Mouse (Mus musculus) adrenal gland, adult 18-20 months (tissue): ENCODE results near the gene Gm8439. TPM values are rescaled to one million over a fixed set of nuclear protein-coding genes. Genes with fewer than 3 reads are reported as not detected.
A peak's percentile ranks its signal among the peaks of the same experiment; 100 is the strongest.
"Not testable (repeated sequence)": the region's sequence is repeated elsewhere in the genome, so short reads cannot be mapped to it uniquely, and the experiment has no call there.

Source experiments
- DNase-seq, 2 experiments: peaks; one replicate each; pipeline ENCODE4 v3.0.0; 2021 to 2022; ENCODE audit warnings: low spot score in 2 of 2
- long read RNA-seq, 2 experiments: library from polyadenylated mRNA; stranded (forward); transcript quantifications; one replicate each; pipeline ENCODE4 v2.0.0; 2021
- total RNA-seq, 2 experiments: library from RNA; stranded (reverse); gene quantifications; 1 replicate in 1 of 2; 2 replicates in 1 of 2; pipeline ENCODE4 v1.2.3; 2021

Gene Gm8439
- not detected for total RNA-seq
- long read RNA-seq, experiment 1, result 0 reads
- long read RNA-seq, experiment 2, result 0 reads

- DNase-seq, result no peak
Measured at GRCm38 (mm10) chr4:120588445-120588844, at the start of gene Gm8439. Gm8439 (plus strand) TSS chr4:120588745.

- DNase-seq, result no peak
Measured at GRCm38 (mm10) chr4:120544896-120545295, 43.6 kb upstream of the Gm8439 start.

- no peak for DNase-seq
Measured at GRCm38 (mm10) chr4:120556592-120556991, 32.0 kb upstream of the Gm8439 start.

- no peak for DNase-seq
Measured at GRCm38 (mm10) chr4:120565726-120566125, 22.8 kb upstream of the Gm8439 start.

GRCm38 (mm10) chr4:120568005-120568404 lies 20.5 kb upstream of the Gm8439 start:
- DNase-seq, result no peak

GRCm38 (mm10) chr4:120569025-120569424 lies 19.5 kb upstream of the Gm8439 start:
- no peak for DNase-seq

- DNase-seq, result peak; percentile 89 to 95
Measured at GRCm38 (mm10) chr4:120569486-120570437, 18.8 kb upstream of the Gm8439 start, which contains the start of gene Ctps. Ctps (minus strand) TSS chr4:120570276.

GRCm38 (mm10) chr4:120570438-120571069 lies 18.0 kb upstream of the Gm8439 start:
- DNase-seq, result no peak

- DNase-seq, result no peak
Measured at GRCm38 (mm10) chr4:120571070-120571464, 17.5 kb upstream of the Gm8439 start.

- no peak for DNase-seq
Measured at GRCm38 (mm10) chr4:120571691-120572090, 16.9 kb upstream of the Gm8439 start.

- DNase-seq, result no peak
Measured at GRCm38 (mm10) chr4:120580894-120581293, 7.7 kb upstream of the Gm8439 start.

- DNase-seq, result no peak
Measured at GRCm38 (mm10) chr4:120581711-120582110, 6.8 kb upstream of the Gm8439 start.

- DNase-seq, result no peak
Measured at GRCm38 (mm10) chr4:120586986-120587385, 1.6 kb upstream of the Gm8439 start.

GRCm38 (mm10) chr4:120589070-120589469 lies 525 bp downstream of the Gm8439 start:
- DNase-seq, result no peak

GRCm38 (mm10) chr4:120589815-120590422 lies 1.4 kb downstream of the Gm8439 start:
- peak; percentile 48 to 51 for DNase-seq

GRCm38 (mm10) chr4:120590973-120591372 lies 2.4 kb downstream of the Gm8439 start:
- DNase-seq, result no peak

- DNase-seq, result not testable (repeated sequence)
Measured at GRCm38 (mm10) chr4:120596210-120596609, 7.7 kb downstream of the Gm8439 start.

GRCm38 (mm10) chr4:120598922-120599321 lies 10.4 kb downstream of the Gm8439 start:
- no peak for DNase-seq

- DNase-seq, result no peak
Measured at GRCm38 (mm10) chr4:120601774-120602173, 13.2 kb downstream of the Gm8439 start.

- DNase-seq, result no peak
Measured at GRCm38 (mm10) chr4:120602669-120603068, 14.1 kb downstream of the Gm8439 start.

- no peak for DNase-seq
Measured at GRCm38 (mm10) chr4:120606941-120607340, 18.4 kb downstream of the Gm8439 start.

GRCm38 (mm10) chr4:120611005-120611404 lies 22.5 kb downstream of the Gm8439 start:
- no peak for DNase-seq
